Mouse (Mus musculus) spleen, postnatal 14 days (tissue): ENCODE measurements around the gene Rab26.
A peak's percentile ranks its signal among the peaks of the same experiment; 100 is the strongest.

Experiments
- DNase-seq, 2 experiments: peaks; one replicate each; pipeline ENCODE4 v3.0.0; 2021 to 2022; ENCODE audit warnings: low spot score in 2 of 2

The Rab26 gene

DNA sequence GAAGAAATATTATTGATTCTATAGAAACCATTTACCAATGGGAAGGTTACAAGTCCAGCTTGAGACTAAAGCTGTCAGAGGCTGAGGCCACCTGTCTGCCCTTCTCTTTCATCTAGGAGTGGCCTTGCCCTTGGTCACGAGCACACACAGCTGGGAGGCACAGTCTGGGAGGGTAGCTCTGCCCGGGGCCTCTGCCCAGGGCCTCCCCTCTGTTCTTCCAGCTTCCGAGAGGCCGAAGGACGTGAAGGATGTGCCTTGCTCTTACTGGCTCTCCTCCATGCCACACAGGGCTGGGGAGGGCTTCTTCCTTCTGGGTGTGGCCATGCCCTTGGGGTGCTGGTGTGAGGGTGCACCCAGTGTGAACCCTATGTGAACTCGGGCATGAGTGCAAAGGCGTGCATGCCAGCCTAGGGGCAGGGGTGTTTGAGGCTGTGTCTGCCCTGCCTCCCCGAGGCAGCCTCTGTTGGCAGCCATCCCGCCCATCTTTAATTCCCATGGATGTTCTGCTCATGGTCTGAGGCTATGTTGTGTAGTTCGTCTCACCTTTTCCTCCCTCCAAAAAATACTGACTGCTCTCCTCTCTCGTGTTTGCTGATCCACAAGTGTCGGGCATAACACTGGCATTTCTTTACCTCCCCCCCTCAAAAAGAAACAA is 26.1 kb downstream of the Rab26 start:
- no peak for DNase-seq

DNA sequence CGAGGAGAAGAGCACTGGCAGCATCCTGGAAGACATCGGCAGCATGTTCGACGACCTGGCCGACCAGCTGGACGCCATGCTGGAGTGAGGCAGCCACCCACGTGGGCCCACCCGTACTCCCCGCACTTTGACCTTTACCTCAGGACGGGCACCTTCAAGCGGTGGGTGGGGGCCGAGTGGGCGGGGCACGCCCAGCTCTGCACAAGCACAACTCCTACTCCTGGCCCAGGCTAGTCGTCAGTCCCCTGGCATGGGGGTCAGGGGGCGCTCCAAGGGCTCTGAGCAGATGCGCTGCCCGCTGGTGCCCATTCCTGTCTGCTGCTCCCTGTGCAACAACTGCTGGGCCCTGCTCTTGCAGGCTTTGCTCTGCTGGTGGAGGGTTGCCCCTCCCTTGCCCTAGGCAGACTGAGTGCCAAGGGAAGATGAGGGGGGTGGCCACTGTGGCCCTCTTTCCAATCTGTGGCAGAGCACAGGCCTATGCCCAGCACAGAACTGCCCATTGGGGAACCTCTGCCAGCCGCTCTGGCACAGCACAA is 26.8 kb downstream of the Rab26 start:
- no peak for DNase-seq

DNA sequence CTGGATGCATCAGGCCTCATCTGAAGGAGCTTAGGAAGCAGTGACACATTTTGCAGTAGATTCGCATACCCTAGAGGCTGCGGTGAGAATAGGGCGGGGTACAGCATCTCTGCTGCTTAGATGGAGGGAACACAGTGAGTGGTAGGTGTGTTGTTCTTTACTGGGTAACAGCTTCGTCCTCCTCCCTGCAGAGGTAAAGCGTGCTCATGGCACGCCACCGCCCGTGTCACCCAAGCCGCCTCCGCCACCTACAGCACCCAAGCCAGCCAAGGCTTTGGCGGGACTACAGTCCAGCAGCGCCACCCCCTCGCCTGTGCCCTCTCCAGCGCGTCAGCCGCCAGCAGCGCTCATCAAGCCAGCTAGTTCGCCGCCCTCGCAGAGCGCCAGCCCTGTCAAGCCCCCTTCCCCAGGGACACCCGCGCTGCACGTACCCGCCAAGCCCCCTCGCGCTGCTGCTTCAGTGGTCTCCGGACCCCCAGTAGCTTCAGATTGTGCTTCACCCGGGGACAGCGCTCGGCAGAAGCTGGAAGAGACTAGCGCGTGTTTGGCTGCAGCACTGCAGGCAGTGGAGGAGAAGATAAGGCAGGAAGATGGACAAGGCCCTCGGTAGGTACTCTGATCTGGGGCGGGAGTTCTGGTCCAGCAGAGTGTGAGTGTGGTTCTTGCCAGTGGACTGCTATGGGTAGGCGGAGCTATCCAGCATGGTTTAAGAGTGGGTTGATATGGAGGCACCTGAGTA is 27.5 kb downstream of the Rab26 start:
- no peak for DNase-seq

DNA sequence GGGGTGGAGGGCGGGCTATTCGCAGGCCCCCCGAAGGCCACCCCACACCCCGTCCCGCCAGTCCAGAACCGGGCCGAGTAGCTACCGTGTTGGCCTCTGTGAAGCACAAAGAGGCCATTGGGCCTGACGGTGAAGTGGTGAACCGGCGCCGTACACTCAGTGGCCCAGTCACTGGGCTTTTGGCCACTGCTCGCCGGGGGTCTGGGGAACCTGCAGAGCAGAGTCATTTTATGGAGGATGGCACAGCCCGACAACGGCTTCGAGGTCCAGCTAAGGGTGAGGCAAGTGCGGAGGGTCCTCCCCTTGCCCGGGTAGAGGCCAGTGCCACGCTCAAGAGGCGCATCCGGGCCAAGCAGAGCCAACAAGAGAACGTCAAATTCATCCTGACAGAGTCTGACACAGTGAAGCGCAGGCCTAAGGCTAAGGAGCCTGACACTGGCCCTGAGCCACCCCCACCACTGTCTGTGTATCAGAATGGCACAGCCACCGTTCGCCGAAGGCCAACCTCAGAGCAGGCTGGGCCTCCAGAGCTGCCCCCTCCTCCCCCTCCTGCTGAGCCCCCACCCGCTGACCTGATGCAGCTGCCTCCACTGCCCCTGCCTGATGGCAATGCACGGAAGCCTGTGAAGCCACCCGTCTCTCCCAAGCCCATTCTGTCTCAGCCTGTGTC is 28.6 kb downstream of the Rab26 start:
- no peak for DNase-seq

DNA sequence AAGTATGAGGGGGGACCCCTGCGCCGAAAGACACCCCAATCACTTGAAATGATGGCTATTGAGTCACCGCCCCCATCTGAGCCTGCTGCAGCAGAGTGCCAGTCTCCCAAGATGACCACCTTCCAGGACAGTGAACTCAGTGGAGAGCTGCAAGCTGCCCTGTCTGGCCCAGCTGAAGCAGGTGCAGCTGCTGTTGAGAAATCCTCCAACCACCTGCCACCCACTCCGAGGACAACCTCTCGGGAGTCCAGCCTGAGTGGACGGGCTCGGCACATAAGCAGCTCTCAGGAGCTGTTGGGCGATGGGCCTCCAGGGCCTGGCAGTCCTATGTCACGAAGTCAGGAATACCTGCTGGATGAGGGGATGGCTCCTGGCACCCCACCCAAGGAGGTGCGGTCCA is 29.9 kb downstream of the Rab26 start:
- DNase-seq: no peak

DNA sequence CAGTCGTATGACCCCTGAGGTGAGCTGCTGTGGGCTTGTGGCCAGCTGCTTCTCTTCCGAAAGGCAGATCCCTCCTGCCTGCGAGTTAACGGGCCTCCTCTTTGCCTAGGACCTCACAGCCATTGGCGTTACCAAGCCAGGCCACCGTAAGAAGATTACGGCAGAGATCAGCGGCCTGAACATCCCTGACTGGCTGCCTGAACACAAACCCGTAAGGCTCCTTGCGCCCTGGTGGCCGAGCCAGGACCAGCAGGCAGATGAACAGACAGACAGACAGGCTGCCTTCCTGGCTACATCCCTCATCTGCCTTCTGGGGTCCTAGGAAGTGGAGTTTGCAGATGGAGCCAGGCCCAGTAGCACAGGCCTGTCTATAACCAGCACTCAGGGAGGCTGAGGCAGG is 31.8 kb downstream of the Rab26 start:
- DNase-seq: no peak

DNA sequence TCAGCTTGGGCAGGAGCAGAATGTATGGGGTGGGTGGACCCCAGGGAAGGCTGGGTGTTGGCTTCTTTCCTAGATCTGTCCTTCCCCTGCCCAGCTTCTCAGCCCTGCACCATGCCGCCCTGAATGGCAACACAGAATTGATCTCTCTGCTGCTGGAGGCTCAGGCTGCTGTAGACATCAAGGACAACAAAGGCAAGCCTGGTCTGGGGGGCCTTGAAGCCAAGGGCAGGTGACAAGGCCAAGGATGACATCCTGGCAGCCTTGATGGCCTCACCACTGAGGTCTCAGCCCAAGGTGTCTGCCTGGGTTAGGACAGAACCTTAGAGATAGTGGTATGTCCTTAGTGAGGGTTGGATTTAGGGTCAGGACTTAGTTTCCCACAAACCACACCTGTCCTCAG is 38.0 kb downstream of the Rab26 start:
- DNase-seq: no peak

DNA sequence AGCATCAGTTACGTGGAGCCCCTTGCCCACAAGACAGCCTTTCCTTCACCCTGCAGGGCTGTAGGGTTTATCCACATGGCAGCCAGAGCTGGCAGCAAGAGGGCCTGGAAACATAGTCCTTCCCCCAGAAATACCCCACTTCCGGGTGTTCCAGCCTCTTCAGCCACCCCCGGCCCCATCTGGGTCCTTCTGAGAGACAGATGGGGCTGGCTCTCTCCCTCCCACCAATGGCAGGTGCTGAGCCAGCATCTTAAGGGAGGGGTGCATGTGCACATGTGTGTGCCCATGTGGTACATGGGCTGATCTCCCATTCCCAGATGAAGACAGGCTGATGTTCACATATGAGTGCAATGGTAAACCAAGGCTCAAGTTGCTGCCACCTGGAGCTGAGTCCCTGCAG is 38.6 kb downstream of the Rab26 start:
- DNase-seq: no peak

DNA sequence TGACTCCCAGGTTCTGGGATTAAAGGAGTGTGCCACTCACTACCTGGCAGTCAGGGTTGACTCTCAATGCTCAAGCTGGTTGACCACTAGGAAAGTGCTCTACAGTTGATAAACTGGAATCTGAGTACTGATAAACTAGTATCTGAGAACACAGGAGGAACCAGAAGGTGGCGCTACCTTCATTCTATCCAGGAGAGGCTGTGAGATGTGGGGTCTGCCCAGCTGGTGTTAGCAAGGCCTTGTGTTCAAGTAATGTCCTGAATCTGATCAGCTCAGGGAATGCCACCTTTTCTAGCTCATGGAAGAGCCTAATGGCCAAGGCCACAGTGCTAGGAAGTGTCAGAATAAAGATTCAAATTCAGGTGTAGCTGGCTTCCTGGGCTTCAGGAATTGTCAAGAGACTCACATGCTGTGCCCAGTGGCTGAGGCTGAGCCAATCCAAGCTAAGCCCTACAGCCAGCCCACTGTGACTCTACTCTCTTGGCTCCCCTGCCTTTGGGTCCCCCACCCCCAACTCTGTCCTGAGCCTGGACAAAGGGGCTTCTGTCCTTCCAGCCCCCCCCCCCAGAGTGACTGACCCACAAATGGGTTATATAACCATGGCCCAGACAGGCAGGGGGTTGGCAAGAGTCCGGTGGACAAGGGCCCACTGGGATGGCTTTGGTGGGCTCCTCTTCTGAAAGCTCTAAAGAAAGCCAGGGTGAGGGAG is 39.2 kb downstream of the Rab26 start:
- DNase-seq: peak in 1 of 2 experiments; percentile 38

DNA sequence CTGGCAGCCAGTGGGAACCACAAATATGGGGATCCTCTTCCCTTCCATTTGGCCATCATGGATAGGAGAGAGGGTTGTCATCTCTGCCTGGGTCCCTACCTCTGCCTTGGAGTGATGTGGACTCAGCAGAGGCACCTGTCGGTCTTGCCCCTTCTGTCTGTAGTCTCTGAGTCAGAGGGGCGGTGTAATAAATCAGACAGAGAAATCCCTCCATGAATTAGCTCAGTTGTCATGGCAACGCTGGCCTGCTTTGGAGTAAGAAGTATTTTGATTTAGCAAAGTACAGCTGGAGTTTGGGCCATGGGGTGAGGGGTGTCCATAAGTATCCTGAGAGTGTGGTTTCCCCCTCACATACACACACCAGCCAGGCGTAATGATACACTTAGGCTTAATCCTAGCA is 43.6 kb downstream of the Rab26 start:
- no peak for DNase-seq

DNA sequence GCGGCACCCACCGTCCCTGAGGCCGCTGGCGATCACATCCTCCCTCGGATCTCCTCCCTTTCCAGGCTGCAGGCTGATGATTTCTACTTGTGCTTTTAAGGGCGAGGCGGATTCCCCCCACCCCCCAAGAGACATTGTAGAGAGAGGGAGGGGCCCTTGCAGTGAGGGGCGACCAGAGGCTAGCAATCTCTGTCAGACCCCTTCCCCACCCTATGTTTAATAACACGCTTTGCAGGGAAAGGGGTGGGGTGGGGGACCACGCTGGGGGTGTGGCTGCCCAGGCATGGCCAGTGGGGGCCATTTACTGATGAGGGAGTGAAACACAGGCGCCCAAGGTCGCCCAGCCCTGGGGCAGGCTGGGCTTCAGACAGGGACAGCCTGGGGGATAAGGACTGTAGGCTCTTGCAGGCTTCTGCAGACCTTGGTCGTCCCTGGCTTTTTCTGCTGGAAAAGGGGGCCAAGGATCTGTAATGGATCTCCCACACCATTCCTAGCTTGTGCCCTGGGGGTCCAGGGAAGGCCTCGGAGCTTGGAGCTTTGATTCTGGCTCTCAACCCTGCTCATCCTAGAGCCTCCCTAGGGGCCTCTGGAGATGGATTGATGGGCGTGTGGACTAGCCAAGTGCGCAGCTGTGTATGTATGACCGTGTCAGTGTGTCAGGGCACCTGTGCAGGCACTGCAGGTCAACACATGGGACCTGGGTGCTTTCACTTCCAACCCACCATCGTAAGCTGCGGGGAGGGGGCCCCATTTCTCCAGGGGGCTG is 44.6 kb downstream of the Rab26 start:
- no peak for DNase-seq

DNA sequence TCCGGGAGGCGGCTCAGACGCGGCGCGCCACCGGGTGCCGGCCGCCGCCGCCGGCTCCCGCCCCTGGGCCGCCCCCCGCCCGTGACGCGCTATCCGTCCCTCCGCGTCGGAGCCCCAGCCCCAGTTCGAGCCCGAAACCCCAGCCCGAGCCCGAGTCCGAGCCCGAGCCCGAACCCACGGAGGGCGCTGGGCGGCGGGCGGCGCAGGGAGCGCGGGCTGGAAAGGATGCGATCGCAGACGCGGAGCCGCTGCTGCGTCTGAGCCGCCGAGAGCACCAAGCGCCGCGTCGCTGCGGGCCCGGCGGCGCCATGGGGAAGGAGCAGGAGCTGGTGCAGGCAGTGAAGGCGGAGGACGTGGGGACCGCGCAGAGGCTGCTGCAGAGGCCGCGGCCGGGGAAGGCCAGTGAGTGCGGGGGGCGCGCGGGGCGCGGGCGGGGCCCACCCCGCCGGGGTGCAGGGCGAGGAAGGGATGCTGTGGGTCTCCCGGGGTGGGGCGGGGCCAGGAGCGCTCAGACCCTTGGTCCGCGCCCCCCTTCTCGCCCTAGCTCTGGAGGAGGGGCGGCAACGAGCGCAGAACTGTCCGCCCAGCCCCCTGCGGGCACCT is 45.2 kb downstream of the Rab26 start:
- DNase-seq: no peak

DNA sequence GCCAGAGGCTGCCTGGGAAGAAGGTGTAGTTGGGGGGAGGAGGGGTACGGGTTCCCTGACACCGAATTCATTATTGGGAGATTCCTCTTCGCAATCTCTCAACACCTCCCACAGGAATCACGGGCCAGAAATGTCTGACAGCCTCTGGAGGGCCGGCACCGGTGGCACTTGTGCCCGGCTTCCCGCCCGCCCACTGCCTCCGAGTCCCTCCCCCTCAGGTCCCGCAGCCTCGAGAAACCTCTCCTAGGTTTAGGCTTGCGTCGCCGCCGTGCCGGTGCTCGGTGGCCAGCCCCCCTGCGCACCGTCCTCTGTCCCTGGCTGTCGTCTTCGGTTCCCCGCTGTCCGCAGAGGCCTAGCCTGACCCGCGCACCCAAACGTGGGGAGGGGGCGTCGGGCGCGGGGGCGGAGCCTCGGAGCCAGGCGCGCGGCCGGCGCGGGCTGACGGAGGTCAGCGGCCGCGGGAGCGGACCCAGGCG is 45.8 kb downstream of the Rab26 start, which contains the start of gene Caskin1:
Gene Caskin1 (plus strand): TSS at position 416 of the 476 bp plus-strand sequence.
- DNase-seq: no peak

DNA sequence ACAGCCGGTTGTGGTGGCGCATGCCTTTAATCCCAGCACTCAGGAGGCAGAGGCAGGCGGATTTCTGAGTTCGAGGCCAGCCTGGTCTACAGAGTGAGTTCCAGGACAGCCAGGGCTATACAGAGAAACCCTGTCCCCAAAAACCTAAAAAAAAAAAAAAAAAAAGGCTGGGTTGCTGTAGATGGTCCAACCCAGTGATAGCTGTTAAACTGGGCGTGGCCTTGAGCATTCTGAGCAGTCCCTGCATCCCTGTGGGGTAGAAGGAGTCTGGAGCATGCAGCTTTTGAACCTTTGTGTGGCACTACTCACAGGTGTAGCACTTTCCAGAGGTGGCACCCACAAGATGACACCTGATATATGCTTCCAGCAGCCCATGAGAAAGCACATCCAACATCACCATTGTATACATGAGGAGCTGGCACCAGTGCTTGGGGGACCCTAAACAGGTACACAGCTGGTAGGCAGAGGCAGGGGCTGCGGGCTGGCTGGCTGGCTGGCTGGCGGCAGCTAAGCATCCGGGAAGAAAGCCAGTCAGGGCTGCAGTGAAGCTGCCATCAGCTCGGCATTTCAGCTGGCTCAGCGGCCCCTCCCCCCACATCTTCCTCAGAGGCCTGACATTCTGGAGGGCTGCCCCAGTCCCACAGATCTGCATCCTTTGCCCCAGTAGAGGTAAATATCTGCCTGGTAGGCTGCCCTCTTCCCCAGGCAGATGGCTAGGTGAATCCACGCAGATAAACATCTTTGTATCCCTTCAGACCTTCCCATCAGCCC is 48.7 kb downstream of the Rab26 start:
- no peak for DNase-seq

DNA sequence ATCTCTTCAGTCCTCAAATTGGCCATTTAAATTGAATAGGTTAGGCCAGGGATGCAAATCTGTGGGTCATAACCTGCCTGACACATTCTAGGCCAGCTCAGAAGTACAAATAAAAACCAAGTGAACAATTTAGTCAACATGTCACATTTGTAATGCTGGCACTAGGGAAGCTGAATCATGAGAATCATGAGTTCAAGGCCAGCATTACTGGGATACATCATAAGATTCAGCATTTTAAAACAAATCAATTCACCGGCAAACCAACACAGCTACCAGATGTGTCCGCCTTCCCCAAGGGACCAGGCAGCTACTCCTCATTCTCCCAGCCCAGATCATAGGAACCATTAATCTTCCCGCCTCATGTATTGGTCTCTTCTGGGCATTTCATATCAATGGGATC is 50.5 kb downstream of the Rab26 start:
- no peak for DNase-seq

DNA sequence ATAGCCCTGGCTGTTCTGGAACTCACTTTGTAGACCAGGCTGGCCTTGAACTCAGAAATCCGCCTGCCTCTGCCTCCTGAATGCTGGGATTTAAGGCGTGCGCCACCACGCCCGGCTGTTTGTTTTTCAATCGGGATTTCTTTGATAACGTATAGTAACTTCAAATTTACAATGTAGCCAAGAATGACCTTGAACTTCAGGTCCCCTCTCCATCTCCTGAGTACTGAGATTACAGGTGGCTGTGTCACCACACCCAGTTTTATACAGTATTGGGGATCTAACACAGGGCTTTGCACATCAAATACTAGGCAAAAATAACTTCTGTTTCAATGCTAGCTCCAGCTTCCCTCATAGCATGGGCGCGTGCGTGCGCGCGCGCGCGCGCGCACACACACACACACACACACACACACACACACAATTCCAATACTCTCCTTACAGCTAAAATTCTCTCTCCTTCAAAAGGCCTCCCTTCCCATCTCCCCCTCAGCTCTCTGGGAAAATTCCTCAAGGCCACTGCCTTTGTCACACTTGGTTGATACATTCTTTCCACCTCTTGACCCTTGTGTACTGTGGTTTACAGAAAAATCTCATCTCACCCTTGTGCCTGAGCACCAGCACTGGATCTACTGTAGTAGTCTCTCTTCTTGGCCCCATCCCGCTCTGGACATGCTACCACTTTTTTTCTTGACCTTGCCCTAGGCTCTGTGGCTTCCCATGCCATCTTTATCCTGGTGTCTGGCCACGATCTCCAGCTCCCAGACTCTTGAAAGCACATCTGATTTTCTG is 52.8 kb downstream of the Rab26 start:
- no peak for DNase-seq

DNA sequence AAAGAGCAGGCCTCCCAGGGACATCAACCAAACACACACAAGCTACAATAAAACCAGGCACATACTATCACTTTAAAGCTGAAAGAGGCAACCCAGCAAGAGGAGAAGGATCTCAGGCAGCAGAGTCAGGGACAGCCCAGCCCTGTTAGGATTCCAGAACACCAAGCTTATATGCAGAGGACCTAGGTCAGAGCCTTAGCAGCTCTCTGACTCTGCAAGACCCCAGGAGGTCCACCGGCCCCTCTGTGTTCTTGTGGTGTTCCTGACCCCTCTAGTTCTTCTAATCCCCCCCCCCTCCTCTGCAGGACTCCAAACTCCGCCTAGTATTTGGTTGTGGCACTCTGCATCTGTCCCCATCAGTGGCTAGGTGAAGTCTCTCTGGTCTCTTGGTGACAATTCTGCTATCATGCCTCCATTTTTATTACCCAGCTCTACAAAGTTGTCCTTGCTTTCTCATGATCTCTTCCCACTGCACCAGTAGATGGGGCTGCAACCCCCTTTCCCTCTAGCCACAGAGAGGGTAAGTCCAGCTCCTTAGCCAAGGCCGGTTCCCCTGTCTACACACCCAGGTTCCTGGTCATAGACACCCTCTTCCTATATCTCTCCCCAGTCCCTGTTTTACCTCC is 53.7 kb downstream of the Rab26 start:
- no peak for DNase-seq

DNA sequence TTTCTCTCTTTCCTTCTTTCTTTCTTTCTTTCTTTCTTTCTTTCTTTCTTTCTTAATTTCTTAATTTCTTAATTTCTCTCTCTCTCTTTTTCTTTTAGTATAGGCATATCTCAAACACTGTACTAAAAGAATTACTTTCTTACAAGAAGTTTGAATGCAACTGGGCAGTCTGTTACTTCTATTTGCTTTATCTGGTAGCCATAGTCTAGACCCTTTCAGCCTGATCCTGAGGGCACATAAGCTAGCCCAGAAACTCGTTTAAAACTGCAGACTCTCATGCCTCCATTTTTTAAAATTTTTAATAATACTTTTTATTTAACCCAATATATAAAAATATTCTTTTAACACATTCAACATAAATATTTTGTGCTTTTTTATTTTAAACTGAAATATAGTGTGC is 54.6 kb downstream of the Rab26 start:
- no peak for DNase-seq
